Mouse (Mus musculus): ENCODE measurements around the gene Zfp385a.
"Not testable (repeated sequence)": the region's sequence is repeated elsewhere in the genome, so short reads cannot be mapped to it uniquely, and the experiment has no call there.

Gene Zfp385a

DNA sequence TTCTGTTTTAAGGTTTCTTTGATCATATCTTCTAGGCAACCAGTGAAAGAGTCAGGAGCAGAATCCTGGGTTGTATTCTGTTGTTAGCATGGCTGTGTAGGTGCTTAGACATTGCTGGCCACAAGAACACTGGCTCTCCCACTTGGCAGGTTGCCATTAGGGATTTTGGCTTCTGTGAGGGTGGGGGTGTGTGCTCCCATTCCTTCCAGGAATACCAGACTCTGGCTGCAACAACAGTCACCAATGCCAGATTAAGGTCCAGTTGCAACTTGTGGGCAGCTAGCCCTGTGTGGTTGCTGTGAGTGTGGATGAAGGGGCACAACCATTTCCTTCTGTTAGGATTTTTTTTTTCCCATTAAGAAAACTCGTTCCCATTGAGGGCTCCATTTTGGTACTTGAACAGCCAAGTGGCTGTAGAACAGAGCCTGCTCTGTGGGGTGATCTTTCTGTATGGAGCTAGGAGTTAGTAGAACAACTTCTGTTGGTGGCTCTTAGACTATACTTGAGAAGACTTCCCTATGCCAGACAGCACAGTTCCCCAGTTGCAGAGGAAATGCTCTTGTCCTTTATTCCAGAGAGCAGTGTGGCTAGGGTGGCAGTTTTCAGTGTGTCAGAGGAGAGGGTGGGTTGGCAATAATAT is 54.0 kb downstream of the Zfp385a start:
- DNase-seq = peak in 1 of 2 experiments; percentile 54

DNA sequence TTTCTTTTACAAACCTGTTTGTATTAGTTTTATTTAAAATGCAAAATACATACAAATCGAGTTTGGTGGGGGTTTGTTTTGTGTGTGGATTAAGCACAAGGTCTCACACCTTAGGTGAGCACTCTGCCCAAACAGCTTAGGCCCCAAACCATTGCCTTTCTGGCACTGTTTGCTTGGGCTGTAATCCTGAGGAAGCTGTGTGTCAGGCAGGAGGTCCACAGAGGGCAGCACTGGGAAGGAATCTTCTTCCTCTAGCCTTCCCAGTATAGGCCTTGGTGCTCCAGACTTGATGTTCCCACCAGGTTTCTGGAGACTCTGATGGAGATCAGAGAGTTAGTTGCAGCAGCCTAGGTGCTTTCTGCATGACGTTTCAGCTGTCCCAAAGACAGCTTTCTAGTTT is 55.2 kb downstream of the Zfp385a start:
- DNase-seq = no peak

DNA sequence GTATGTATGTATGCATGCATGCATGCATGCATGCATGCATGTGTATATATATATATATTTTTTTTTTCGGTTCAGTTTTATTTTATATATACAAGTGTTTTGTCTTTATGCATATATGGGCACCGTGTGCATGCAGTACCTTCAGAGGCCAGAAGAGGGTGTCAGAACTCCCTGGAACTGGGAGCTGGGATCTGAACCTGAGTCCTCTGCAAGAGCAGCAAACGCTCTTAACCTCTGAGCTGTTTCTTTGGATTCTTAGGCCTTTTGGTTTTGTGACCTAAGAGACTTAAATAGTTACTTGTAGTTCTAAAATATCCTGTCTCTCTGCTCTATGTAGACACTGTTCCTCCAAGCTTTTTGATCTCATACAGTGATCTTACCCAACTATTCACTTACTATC is 55.8 kb downstream of the Zfp385a start:
- peak in 1 of 2 experiments; percentile 76 for DNase-seq

DNA sequence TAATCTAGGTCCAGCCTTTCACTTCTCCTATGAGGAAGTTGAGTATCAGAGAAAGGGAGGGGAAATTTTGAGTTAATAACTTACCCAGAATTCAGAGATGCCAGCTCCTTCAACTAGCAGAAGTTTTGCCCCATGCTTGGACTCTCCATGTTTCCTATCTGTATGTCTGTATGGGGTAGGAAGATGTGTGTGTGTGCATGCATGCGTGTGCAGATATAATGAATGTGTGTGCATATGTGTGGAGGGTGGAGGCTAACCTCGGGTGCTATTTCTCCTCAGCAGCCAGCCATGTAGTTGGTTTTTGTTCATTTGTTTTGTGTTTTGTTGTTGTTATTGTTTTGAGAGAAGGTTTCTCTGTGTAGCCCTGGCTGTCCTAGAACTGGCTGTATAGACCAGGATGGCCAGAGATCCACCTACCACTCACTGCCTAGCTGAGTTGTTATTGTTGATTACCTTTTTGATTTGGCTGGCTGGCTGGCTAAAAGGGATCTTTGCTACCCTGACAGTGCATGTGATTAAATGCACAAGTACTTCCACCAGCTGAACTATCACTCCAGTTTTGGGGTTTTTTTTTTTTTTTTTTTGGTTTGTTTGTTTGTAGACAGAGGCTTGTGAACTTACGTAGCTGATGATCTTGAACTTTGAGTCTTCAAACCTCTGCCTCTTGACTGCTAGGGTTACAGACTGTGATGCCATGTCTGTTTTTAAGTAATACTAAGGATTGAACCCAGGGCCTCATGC is 58.3 kb downstream of the Zfp385a start:
- DNase-seq = no peak

DNA sequence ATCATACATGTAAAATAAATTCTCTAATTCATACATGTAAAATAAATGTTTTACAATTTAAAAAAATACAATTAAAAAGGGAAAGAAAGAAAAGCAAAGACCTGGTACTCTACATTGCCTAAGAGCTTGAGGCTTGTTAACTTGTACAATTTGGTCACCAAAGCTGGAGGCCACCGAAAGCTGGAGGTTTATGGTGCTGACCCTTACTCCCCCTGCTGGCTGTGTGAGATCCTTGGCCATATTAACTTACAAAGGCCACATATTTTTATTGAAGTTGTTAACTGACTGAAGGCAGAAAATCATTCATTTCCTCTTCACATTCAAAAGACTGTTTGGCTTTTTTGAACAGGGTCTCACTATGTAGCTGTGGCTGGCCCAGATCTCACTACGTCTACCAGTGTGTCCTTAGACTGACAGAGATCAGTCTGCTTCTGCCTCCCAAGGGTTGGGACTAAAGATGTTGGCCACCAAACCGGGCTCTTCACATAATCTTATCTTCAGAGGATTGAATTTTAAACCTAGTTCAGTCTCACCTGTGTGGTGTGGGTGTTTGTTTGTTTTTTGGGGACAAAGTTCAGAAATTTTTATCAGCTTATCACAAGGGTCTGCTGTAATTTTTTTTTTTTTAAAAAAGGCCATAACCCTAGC is 59.0 kb downstream of the Zfp385a start:
- DNase-seq = no peak

DNA sequence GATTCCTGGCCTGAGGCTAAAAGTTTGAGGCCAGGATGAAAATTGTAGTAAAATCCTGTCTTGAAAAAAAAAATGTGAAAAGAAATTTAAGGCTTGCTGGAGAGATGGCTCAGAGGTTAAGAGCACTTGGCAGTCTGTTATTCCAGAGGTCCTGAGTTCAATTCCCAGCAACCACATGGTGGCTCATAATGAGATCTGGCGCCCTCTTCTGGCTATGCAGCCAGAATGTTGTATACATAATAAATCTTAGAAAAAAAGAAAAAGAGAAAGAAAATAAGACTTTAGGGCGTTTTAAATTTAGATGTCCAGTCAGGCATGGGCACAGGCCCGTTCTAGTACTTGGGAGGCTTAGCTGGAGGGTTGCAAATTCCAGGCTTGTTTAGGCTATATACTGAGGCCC is 60.1 kb downstream of the Zfp385a start:
- no peak for DNase-seq

DNA sequence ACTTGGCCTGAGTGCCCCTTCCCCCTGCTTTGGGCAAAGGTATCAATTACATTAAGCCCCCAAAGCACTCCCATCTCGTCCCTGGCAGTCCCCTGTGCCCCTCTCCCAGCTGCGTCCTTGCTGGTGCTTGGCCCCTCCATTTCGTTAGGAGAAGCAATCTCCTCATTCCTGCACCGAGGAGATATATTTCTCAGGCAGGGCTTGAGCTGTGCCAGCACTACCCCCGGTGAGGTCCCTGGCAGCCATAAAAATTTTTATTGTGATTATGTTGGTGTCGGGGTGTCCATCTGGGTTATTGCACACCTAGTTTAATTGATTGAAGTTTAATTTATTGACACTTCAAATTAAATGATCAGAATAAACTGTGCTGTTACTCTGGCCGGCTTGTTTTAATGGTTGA is 61.9 kb downstream of the Zfp385a start:
- DNase-seq = no peak

DNA sequence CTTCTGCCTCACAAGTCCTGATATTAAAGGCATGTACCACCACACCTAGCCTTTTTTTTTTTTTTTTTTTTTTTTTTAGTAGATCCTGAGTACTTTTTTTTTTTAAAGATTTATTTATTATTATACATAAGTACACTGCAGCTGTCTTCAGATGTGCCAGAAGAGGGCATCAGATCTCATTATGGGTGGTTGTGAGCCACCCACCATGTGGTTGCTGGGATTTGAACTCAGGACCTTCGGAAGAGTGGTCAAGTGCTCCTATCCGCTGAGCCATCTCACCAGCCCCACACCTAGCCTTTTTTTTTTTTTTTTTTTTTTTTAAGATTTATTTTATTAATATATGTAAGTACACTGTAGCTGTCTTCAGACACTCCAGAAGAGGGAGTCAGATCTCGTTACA is 64.0 kb downstream of the Zfp385a start:
- not testable (repeated sequence) for DNase-seq

DNA sequence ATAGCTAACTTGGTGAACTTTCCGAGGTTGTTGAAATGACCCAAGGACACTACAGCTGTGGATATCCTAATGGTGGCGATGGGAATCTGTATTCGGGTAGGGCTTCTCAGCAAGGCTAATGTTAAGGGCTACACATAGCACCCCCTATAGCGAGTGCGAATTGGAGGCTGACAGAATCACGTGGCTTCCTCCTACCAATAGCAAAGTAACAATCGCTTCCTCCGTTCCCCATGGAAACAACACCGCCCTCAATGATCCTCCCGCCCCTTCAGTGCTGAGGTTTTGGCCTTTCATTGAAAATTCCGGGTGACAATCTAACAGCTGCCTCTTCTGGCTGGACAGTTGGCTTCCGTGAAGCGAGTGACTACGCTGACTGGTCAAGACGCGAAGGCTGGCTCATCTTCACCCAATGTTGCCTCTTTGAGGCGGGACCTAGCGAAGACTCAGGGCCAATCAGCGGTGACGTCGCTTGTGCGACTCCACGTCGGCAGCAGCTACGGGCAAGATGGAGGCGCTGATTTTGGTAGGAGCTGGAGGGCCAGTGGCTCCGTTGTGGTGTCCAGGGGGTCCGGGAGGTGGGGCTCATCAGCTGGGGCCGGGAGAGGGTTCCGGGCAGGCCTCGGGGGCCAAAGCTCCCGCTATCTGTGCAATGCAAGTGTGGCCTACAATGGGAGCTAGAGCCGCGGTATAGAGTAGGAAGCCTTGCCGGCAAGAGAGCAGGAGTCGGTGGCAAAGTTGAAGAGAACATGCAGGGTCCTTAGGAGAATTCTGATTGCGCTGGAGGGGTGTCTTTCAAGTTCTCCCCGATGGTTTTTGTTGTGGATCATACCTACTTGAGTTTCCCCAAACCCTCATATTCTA is 67.2 kb downstream of the Zfp385a start, which contains the start of gene Copz1:
Gene Copz1, plus strand, starts transcription at position 296 of the 861 bp plus-strand sequence.
- DNase-seq = peak; percentile 98 to 99

DNA sequence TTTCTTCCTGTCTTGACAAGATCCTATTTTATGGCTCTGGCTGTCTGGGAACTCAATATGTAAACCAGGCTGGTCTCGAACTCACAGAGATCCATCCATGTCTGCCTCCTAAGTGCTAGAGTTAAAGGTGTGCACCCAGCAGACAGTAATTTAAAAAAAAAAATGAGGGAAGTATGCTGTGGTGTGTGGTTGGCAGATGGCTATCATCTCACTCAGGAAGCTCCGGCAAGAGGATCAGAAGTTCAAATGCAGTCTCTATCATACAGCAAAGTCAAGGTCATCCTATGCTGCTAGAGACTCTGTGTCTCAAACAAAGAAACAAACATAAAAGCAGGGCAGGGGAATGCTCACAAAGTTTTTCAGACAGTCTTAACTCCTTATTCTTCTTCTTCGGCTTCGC is 71.0 kb downstream of the Zfp385a start:
- DNase-seq = no peak

DNA sequence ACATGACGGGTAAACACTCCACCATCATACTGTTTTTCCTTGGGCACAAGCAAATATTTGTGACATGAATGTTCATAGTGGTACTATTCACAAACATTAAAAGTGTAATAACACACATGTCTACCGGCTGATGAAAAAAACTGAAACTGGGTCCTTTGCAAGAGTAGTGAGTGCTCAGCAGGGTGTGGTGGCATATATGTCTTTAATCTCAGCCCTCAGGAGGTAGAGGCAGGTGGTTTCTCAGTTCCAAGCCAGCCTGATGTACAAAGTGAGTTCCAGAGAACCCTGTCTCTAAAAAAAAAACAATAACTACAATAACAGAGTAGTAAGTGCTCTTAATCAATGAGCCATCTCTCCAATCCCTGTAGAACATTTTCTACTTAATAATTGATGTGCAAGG is 75.1 kb downstream of the Zfp385a start:
- no peak for DNase-seq
